Comparison of ENCODE assay signal across 22 mouse cellular contexts in the genomic region with DNA sequence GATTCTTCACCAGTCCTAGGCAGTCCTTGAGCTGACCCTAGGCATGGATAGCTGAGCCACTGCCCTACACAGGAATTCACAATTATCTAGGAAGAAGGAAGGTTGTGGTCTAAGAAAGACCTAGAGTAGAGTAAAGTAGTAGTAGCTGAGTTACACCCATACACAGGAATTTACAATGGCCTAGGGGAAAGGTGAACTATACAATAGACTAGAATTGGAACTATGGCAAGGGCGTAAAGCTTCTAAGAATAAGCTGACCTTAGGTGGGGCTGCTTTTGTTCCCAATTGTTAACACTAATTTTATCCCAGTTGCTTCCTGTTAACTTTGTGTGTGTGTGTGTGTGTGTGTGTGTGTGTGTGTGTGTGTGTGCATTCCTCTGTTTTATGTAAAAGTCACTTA.
"Had no signal": no experiment of that assay in that cellular context is flagged by ENCODE, and none has a peak within 500 bp of the region (broad histone marks: within the 10 kb centered on the region; RNA-seq: fewer than 3 reads in every experiment).

No protein-coding gene starts in this region.

- H3K4me3 ChIP-seq: left cerebral cortex, adult 2 months; limb, embryonic 12.5 days; limb, embryonic 15.5 days; megakaryocyte, embryonic 14.5 days; midbrain, embryonic 10.5 days; midbrain, embryonic 13.5 days; myocyte; neural tube, embryonic 13.5 days had no signal

- H3K9me3 ChIP-seq: limb, embryonic 12.5 days; limb, embryonic 15.5 days; megakaryocyte, embryonic 14.5 days; midbrain, embryonic 10.5 days; midbrain, embryonic 13.5 days; neural tube, embryonic 13.5 days had no signal

- H3K27me3 ChIP-seq: limb, embryonic 12.5 days; limb, embryonic 15.5 days; megakaryocyte, embryonic 14.5 days; midbrain, embryonic 13.5 days; neural tube, embryonic 13.5 days had no signal

- DNase-seq: kidney, adult 2 months; kidney, postnatal 36 days; layer of hippocampus, postnatal 36 days; left cerebral cortex, postnatal 4 days; liver, postnatal 0 days; lung, embryonic 14.5 days; lung, postnatal 36 days; retina, postnatal 1 day; thymus, postnatal 25 days had no signal

- H3K4me1 ChIP-seq: limb, embryonic 12.5 days; limb, embryonic 15.5 days; megakaryocyte, embryonic 14.5 days; midbrain, embryonic 10.5 days; midbrain, embryonic 13.5 days; neural tube, embryonic 13.5 days had no signal

- H3K9ac ChIP-seq: limb, embryonic 12.5 days; limb, embryonic 15.5 days; liver, embryonic 14.5 days; liver, postnatal 0 days; lung, embryonic 14.5 days; midbrain, embryonic 13.5 days; neural tube, embryonic 13.5 days had no signal

- H3K27ac ChIP-seq: kidney, postnatal 0 days; left cerebral cortex, adult 2 months; limb, embryonic 12.5 days; limb, embryonic 15.5 days; liver, embryonic 14.5 days; midbrain, embryonic 10.5 days; midbrain, embryonic 13.5 days; neural tube, embryonic 13.5 days had no signal

- H3K4me2 ChIP-seq: limb, embryonic 12.5 days; limb, embryonic 15.5 days; liver, embryonic 11.5 days; lung, embryonic 14.5 days; midbrain, embryonic 13.5 days; neural tube, embryonic 13.5 days had no signal

- H3K36me3 ChIP-seq: limb, embryonic 12.5 days; limb, embryonic 15.5 days; midbrain, embryonic 10.5 days; midbrain, embryonic 13.5 days; neural tube, embryonic 13.5 days had no signal

- ATAC-seq: liver, postnatal 0 days; lung, postnatal 0 days; midbrain, embryonic 13.5 days; midbrain, embryonic 16.5 days had no signal
